Mouse (Mus musculus): ENCODE data around the gene Trem1.

Gene Trem1

DNA sequence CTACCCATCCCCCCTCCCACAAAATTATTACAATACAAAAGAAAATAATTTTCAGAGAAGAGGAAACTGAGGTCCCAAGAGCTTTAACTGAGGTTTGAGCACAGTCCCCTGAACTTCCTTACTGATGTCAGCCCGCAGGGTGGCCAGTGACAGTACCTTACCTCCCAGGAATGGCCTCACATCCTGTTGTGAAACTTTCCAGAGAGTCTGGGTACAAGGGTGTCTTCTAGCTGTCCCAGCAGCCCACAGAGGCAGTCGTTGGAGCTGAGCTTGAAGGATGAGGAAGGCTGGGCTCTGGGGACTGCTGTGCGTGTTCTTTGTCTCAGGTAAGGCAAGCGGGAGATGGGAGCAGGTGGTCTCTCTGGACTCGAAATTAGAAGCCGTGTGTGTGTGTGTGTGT lies at the start of gene Trem1:
Trem1 (plus strand) TSS at position 251 of the 400 bp plus-strand sequence.
- DNase-seq (ENCODE audit: low read depth, low spot score) = no peak

DNA sequence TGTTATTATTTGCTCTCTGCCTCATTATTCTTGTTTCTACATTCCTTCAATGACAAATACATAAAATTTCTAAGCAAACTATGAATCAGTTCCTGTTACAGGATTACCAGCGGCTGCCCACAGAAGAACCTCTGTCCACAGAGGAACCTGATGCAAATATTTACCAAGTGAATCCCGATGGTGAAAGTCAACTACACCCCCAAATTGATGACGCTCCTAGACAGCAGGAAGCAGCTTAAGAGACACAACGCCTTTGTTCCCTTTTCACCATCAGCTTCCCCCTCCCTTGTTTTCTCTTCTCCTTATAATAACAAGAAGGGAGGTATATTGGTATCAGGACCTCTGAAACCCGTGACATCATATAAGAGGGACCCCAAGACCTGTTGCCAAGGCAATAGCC lies 47.3 kb upstream of the Trem1 start:
- no peak for DNase-seq (ENCODE audit: low read depth, low spot score)

DNA sequence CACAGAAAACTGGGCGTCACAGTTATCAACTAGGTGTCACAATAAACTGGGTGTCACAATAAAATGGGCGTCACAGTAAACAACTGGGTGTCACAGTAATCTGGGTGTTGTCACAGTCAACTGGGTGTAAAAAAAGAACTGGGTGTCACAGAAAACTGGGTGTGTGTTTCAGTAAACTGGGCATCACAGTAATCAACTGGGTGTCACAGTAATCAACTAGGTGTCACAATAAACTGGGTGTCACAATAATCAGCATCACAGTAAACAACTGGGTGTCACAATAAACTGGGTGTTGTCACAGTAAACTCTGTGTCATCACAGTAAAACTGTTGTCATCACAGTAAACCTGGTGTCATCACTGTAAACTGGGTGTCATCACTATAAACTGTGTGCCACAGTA lies 40.2 kb upstream of the Trem1 start:
- no peak for DNase-seq (ENCODE audit: low read depth, low spot score)

DNA sequence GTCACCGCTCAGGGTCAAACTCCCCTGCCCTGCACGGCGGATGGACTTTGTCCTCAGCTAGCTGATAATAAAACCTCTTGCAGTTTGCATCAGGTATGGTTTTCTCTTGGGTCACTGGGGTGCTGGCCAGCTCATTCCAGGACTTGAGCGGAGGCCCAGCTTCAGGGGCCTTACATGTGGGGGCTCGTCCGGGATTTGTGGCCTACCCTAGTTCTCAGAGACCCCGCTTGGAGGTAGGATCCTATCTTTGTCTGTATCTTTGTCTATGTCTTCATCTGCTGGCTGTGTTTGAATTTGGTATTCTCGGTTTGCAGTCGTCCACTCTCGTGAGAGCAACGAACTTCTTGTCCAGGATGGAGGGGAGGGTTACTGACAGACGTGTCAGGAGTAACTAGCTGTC lies 29.5 kb upstream of the Trem1 start:
- no peak for DNase-seq (ENCODE audit: low read depth, low spot score)

DNA sequence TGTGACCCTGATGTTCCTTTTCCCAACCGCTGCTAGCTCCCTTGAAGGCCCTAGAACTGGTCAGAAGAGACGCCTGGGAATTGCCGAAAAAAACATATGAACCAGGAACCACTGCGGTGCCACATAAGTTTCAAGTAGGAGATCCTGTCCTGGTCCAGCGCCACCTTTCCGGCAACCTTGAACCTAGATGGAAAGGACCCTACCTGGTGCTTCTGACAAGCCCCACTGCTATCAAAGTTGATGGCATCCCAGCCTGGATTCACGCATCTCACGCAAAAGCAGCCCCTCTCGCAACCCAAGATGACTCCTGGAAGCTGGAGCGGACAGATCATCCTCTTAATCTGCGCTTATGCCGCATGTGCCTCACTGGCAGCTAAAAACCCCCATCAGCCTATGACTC lies 20.0 kb upstream of the Trem1 start:
- no peak for DNase-seq (ENCODE audit: low read depth, low spot score)

DNA sequence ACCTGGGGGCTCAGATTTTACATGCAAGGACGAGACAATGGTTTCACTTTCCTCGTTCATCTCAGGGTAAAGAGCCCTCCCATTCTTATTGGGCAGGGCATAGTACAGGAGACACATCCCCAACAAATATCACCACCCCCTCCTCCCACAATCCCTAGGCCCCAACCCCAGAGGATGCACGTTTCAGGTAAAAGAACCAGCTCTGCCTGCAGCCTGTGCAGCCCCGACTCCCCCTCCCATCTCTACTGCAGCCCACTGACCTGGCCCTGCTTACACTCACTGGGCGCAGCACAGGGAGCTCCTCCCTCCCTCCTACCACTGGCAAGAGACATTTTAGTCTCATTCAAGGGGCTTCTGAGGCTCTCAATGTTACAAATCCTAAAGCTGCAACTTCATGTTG lies 19.1 kb upstream of the Trem1 start:
- no peak for DNase-seq (ENCODE audit: low read depth, low spot score)

DNA sequence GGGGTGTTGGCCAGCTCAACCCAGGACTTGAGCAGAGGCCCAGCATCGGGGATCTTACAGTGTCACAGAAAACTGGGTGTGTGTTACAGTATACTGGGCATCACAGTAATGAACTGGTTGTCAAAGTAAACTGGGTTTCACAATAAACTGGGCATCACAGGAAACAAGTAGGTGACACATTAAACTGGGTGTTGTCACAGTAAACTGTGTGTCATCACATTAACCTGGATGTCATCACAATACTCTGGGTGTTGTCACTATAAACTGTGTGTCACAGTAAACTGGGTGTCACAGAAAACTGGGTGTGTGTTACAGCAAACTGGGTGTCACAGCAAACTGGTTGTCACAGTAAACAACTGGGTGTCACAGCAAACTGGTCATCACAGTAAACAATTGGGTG lies 17.1 kb upstream of the Trem1 start:
- DNase-seq (ENCODE audit: low read depth, low spot score) = no peak

DNA sequence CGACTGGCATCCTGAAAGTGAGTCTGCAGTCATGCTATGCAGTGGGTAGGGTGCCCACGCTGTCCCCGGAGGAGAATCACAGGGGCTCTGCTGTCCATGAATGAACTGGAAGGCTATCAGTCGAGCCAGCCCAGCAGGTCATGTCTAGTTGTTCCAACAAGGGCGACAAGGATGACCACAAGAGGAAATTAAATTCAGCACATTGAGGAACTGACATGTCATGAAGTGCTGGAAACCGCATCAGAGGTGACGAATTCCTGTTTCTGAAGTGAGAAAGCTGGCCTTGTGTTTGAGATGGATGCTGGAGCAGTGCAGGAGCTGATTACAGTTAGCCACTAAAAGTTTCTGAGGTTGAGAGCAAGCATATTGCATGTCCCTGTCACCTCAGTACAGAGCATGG lies 1.9 kb upstream of the Trem1 start:
- DNase-seq (ENCODE audit: low read depth, low spot score) = no peak

DNA sequence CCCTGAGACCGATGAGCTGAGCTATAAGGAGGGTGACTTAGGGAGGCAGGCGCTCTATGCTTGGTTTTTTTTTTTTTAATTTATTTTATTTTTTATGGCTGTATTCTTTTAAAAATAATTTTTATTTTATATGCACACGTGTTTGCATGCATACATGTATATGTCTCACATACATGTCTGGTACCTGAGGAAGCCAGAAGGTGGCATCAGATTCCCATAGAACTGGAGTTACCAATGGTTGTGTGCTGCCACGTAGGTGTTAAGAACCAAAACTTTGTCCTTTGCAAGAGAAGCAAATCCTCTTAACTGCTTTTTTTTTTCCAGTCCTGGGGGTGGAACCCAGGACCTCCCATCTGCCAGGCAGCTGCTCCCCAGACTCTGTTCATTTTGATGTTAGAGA lies 1.2 kb downstream of the Trem1 start:
- DNase-seq (ENCODE audit: low read depth, low spot score) = no peak

DNA sequence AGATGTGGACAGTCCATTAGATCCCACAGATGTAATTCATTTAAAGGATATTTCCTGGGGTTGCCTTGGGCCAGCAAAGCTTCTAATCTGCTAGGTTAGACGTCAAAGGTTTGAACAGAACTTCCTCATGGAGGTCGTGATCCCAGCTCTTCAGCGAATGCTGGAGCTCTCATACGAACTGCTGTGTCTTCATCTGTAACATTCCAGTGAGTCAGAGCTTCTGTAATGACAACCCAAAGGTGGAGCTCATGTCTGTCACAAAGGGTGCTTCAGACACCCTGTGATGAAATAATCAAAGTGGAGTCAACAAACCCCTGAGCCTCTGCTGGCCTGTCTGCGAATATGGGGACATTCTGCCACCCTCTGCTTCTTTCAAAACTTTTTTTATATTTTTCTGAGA lies 2.0 kb downstream of the Trem1 start:
- no peak for DNase-seq (ENCODE audit: low read depth, low spot score)

DNA sequence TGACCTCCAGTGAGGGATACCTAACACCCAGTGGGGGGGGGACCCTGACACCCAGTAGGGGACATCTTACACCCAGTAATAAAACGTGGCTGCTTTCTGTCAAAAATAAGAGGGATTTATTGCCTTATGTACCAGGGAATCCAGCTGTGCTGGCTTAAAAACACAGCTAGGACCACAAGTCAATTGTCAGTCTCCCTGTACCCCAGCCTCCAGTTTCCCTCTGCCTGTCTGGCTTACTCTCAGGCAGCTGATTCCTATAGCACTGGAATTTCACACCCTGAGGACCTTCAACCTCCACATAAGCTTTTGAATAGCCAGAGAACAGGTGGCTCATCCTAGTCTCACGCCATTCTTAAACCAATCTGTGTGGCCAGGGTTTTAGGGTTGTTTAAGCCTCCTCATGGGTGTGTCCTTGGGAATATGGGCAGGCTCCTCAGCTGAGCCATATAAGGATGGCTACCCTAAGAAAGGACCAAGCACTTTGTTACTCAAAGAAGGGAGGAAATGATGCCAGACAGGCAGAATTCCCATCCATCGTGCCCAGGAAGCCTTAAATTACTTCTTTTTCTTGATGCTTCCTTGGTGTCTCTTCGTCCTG lies 3.3 kb downstream of the Trem1 start:
- DNase-seq (ENCODE audit: low read depth, low spot score) = peak; percentile 70

DNA sequence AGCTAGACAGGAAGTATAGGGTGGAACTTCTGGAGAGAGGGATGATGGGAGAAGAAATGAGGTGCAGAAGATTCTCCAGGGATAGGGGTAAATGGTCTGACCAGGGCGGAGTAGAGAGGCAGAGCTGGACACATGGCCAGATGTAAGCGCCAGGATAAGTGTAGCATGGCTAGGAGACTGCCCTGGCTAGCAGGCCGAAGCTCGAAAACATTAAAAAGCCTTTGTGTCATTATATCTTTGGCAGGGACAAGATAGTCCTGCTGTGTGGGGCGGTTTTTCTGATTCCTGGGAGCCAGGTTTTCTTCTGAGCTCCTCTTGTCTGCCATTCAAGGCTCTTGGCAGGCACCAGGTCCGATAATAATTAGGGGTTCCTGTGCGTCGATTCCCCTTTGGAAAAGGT lies 5.1 kb downstream of the Trem1 start:
- DNase-seq (ENCODE audit: low read depth, low spot score) = no peak

DNA sequence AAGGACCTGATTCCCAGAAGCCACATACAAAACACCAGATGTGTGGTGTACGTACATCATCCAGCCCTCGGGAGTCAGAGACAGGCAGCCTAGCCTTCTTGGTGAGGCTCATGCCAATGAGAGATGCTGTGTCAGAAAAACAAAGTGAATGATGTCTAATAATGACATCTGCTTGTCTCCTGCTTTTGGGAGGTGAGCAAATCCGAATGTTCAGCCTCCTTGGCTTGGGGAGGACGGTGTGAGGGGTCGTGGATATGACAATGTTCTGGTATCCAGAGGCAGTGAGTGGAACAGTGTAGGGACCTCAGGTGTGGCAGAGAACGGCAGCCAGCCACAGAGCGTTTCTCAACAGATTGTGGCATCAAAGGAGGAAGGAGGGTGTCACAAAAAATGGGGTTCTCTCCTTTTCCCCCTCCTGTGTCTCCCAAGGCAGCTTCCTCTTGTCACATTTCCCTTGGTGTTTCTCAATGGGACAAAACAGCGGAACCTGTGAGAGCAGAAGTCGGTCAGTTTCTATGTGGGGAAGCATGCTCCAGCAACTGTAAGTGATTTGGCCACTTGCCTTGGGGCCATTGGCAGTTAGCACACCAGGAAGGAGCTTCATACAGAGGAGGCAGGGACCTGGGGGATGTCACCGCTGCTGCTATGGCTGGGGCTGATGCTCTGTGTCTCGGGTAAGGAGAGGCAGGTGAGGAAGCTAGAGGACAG lies 14.8 kb downstream of the Trem1 start, which contains the start of gene Trem3:
Trem3 (plus strand) TSS at position 557 of the 708 bp plus-strand sequence.
- no peak for DNase-seq (ENCODE audit: low read depth, low spot score)

DNA sequence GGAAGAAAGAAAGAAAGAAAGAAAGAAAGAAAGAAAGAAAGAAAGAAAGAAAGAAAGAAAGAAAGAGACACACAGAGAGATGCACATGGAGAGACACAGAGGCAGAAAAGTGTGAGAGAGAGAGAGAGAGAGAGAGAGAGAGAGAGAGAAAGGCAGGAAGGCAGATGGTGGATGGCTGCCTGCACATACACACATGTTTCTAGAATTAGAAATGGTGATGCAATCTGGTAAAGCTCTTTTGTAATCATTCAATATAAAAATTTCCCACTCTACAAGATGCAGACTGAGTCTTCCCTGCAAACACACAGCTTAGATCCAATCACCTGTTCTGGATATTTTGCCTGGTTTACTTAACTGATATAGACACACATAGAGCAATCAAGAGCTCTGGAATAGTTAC lies 16.5 kb downstream of the Trem1 start:
- no peak for DNase-seq (ENCODE audit: low read depth, low spot score)

DNA sequence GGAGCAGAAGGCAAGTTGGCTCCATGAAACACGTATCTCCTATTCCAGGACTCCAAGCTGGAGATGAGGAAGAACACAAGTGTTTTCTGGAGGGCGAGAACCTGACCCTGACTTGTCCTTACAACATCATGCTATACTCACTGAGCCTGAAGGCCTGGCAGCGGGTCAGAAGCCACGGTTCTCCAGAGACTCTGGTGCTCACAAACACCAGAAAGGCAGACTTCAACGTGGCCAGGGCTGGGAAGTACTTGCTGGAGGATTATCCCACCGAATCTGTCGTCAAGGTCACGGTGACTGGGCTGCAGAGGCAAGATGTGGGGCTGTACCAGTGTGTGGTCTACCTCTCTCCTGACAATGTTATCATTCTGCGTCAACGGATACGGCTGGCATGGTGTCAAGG lies 16.9 kb downstream of the Trem1 start:
- DNase-seq (ENCODE audit: low read depth, low spot score) = no peak

DNA sequence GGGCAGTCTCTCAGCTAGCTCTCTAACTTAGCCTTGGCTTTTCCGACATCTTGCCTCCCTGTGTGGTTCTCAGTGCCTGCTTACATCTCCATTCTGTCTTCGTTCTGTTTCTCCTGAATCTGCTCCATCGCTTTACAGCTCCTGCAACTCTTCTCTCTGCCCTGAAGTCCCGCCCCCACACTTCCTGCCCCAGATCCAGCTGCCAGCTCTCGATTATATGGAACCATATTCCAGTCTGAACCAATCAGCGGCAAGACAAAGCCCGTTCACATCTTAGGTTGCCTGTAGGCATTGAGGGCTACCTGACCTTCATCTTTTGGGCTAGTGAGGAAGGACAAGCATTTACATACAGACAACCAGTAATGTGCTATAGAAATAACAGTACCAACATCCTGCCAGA lies 18.1 kb downstream of the Trem1 start:
- no peak for DNase-seq (ENCODE audit: low read depth, low spot score)

DNA sequence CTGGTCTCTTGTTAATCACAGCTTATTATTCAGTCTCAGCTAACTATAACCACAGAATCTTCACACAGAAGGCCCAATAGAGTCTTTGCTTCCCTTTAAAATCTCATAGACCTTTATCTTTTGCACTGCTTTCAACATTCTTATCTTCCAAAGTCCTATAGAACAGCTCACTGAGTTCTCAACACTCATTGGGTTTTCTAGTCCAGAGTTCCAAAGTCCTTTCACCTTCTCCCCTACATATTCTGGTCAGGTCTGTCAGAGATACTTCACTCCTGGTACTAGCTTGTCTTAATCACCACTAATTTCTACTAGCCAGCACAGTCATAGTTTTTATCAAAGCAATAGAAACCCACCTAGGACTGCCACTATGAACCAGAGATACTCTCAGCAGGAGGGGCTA lies 24.0 kb downstream of the Trem1 start:
- no peak for DNase-seq (ENCODE audit: low read depth, low spot score)

DNA sequence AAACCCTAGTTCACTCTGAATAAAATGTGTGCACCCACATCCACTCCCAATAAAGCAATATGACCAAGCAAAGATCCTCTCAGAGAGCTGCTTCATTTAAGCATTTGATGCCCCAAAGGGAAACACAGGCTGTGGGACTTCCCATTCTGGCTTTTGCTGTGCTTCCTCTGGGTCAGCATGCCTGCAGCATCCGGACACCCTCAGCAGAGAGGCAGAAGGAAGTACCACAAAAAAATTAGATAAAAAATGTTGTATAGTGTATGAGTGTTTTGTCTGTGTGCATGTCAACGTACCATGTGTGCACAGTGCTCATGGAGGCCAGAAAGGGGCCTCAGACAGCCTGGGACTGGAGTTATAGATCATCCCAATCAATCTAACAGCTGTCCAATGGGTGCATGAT lies 29.3 kb downstream of the Trem1 start:
- DNase-seq (ENCODE audit: low read depth, low spot score) = no peak

DNA sequence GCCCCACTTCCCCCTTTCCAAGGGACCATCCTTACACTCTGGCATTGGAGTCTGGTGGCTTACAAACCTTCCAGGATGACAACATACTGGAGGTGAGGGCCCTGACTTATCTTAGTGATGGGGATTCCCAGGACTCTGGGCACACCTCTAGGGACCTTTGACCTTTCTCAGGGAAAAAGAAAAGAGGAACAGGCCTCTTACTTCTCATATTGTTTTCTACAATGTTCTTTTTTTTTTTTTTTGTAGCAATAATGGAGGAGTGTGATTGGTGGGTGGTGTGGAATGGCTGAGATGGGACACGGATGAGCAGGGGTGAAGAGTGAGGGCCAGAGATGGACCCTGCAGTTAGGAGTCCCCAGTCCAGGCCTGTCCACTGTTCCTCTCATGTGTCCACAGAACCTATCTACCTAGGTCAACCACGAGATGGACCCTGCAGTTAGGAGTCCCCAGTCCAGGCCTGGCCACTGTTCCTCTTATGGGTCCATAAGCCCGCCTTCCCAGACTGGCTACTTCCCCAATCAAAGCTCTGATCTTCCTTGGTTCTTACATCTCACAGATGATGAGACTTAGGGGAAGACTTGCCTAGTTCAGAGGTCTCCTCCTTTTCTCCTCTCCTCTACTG lies 31.3 kb downstream of the Trem1 start, which contains the start of gene Treml4:
Treml4 (plus strand) TSS at position 555 of the 622 bp plus-strand sequence.
- no peak for DNase-seq (ENCODE audit: low read depth, low spot score)

DNA sequence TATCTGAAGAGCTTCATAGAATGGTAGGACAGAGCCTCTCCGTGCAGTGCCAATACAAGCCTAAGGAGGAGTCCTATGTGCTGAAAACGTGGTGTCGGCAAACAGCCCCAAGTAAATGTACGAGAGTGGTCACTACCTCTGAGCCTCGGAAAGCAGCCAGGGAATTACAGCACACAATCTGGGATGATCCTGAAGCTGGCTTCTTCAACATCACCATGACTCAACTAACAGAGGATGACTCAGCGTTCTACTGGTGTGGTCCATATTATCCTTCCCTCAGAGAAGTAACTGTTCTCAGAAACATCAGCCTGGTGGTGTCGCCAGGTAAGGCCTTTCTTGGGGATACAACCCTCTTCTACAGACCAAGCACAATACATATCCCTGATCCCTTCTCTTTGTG lies 32.1 kb downstream of the Trem1 start:
- no peak for DNase-seq (ENCODE audit: low read depth, low spot score)

DNA sequence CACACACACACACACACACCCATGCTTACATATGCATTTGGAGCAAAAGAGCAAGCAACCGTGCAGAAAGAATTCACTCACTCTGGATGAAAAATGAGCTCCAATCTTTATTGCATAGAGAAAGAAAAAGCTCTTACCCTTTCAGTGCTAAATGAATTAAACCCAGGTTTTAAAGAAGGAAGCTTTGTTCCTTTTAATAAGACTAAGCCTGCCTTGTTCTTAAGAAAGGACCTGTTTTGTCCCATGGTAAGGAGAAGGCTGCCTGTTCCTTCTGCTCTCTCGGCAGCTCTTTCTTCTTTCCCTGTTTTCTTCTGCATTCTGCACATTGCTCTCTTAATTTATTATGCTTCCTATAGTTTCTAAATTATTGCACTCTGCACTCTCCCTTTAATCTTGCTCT lies 33.6 kb downstream of the Trem1 start:
- peak; percentile 10 for DNase-seq (ENCODE audit: low read depth, low spot score)

DNA sequence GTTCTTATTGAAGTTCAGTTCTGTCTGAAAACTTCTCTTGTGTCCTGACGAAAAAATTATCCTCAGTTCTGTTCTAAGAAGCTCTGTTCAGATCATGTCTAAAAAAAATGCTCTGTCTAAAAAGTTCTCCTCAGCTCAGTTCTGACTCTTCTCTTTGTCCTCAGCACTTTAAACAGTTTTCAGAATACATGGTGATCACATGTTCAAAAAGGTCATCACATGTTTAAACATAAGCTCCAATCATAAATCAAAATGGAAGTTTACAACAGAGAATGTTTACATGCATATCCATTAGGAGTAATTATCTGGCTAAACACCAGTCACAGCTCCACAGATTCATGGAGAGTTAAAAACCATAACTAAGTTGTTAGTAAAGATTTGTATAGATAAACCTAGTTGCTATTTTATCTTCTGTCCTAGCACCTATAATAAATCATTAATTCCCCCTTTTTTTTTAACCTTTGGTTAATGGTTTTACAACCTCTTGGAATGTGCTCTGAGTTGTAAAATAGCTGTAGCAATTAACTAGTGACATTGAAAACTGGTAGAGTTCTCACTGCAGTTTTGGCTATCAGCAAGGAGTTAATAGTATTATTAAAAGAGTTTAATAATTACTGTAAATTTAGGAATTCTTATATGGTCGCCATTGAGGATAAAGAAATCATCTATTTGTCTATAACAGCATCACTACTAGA lies 34.2 kb downstream of the Trem1 start:
- DNase-seq (ENCODE audit: low read depth, low spot score) = no peak

DNA sequence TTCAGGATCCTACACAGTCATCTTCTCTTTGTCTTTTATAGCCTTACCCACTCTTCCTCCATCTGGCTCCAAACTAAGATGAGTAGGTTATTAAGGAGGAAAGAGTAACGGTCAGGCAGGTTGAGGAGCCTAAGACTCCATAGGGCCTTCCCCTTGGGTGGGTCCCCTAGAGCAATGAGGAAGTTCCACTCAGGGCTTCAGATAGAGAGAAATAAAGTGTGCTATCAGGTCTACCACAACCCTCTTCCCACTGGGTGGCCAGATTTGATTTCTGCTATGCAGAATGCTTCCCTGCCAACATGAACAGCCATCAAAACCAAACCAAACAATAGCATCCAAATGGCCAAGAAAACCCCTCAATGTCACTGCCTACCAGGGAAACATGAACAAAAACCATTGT lies 35.0 kb downstream of the Trem1 start:
- DNase-seq (ENCODE audit: low read depth, low spot score) = no peak
